Mouse (Mus musculus): ENCODE measurements around the gene Cop1. TPM values are rescaled to one million over a fixed set of nuclear protein-coding genes. Genes with fewer than 3 reads are reported as not detected.

Gene Cop1
- polyA plus RNA-seq, 1 experiment, result 50.4 TPM

DNA sequence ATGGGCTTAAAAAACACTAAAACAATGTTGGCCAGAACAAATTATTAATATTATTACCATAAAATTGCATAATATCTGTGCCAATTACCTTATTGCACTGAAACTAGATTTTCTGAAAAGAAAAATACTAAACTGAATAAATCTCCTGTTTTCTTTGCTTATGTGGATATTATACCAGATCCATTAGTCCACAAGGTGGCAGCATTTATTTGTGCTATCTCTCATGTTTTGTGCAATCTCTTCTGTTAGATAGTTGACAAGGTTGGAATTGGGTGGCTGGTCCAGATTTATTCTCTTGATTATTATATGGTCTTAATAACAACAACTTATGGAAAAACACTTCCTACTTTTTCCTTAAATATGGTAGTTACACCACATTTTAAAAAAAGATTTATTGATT, 58.1 kb downstream of the Cop1 start:
- H3K79me3 ChIP-seq (ENCODE audit: low read depth), result peaks cover 6% of the 10 kb centered on the region
- H3K79me2 ChIP-seq (ENCODE audit: control insufficient read depth, insufficient read depth), result no peaks in the 10 kb centered on the region
- H3K27me3 ChIP-seq (ENCODE audit: control insufficient read depth, insufficient read depth, insufficient read length), result no peaks in the 10 kb centered on the region
- TF ChIP-seq MYOG (IDR thresholded peaks at IDR 0.05; ENCODE audit: control insufficient read depth, extremely low read depth, insufficient read length) (no peak), FOSL1 (IDR thresholded peaks at IDR 0.05; ENCODE audit: insufficient read depth, low read length, poor library complexity, severe bottlenecking) (no peak), MAX (IDR thresholded peaks at IDR 0.05) (no peak), MYOD1 (IDR thresholded peaks at IDR 0.05; ENCODE audit: control insufficient read depth, insufficient read length, low read depth) (no peak), USF1 (IDR thresholded peaks at IDR 0.05; ENCODE audit: low read depth) (no peak)
- peaks cover 47% of the 10 kb centered on the region for H3K36me3 ChIP-seq (ENCODE audit: control insufficient read depth, insufficient read depth)
- H3ac ChIP-seq (ENCODE audit: control insufficient read depth, insufficient read length, low read depth), result no peak overlapping the region
- H3K4me3 ChIP-seq (ENCODE audit: insufficient read depth, poor library complexity, severe bottlenecking), result no peak overlapping the region

- Histone ChIP-seq H3K79me2 (ENCODE audit: control insufficient read depth, insufficient read depth) (no peaks in the 10 kb centered on the region), H3K4me3 (ENCODE audit: insufficient read depth, poor library complexity, severe bottlenecking) (no peak overlapping the region), H3K27me3 (ENCODE audit: control insufficient read depth, insufficient read depth, insufficient read length) (no peaks in the 10 kb centered on the region), H3ac (ENCODE audit: control insufficient read depth, insufficient read length, low read depth) (no peak overlapping the region), H3K36me3 (ENCODE audit: control insufficient read depth, insufficient read depth) (peaks cover 49% of the 10 kb centered on the region), H3K79me3 (ENCODE audit: low read depth) (peaks cover 6% of the 10 kb centered on the region)
- TF ChIP-seq USF1 (IDR thresholded peaks at IDR 0.05; ENCODE audit: low read depth) (no peak), MYOG (IDR thresholded peaks at IDR 0.05; ENCODE audit: control insufficient read depth, extremely low read depth, insufficient read length) (no peak), MAX (IDR thresholded peaks at IDR 0.05) (no peak), CEBPB (IDR thresholded peaks at IDR 0.05; ENCODE audit: low read depth) (no peak), CTCF (IDR thresholded peaks at IDR 0.05; ENCODE audit: control insufficient read depth, insufficient read depth, insufficient read length) (no peak), MYOD1 (IDR thresholded peaks at IDR 0.05; ENCODE audit: control insufficient read depth, insufficient read length, low read depth) (no peak), FOSL1 (IDR thresholded peaks at IDR 0.05; ENCODE audit: insufficient read depth, low read length, poor library complexity, severe bottlenecking) (no peak)
These were observed 58.7 kb downstream of the Cop1 start for GRCm38 (mm10) chr1:159290859-159291258.

DNA sequence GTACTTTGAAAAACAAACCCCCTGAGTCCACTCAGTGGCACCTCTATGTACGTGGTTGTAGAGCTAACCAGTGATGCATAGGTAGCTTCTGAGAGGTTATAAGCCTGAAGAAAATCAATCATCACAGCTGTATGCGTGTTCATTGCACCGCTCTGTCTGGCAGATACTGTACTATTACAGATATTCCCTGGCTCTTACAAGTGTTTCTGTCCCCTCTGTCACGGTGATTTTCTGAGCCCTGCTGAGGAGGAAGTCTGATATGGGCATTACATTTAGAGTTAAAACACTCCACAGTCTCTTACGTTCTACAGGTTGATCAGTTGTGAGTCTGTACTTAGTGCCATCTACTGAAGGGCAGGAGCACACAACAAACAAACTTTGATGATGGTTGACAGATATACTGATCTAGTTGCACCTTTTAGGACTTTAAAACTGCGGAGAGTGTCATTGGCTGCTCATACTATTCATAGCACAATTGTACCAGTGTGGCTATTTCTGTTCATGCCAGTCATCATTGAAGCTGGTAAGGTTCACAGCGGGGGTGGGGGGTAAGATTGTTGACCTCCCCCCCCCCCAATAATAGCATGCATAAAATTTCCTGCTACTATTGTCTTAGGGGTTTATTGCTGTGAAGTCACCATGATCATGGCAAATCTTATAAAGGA, 69.4 kb downstream of the Cop1 start:
- TF ChIP-seq FOSL1 (IDR thresholded peaks at IDR 0.05; ENCODE audit: insufficient read depth, low read length, poor library complexity, severe bottlenecking), result no peak
- no peak for TF ChIP-seq MYOD1 (IDR thresholded peaks at IDR 0.05; ENCODE audit: control insufficient read depth, insufficient read length, low read depth)
- TF ChIP-seq MAX (IDR thresholded peaks at IDR 0.05), result no peak
- no peak for TF ChIP-seq USF1 (IDR thresholded peaks at IDR 0.05; ENCODE audit: low read depth)
- TF ChIP-seq CTCF (IDR thresholded peaks at IDR 0.05; ENCODE audit: control insufficient read depth, insufficient read depth, insufficient read length), result no peak
- no peak for TF ChIP-seq MYOG (IDR thresholded peaks at IDR 0.05; ENCODE audit: control insufficient read depth, extremely low read depth, insufficient read length)
- TF ChIP-seq CEBPB (IDR thresholded peaks at IDR 0.05; ENCODE audit: low read depth), result no peak
- H3K79me2 ChIP-seq (ENCODE audit: control insufficient read depth, insufficient read depth), result no peaks in the 10 kb centered on the region
- no peak overlapping the region for H3ac ChIP-seq (ENCODE audit: control insufficient read depth, insufficient read length, low read depth)
- no peak overlapping the region for H3K4me3 ChIP-seq (ENCODE audit: insufficient read depth, poor library complexity, severe bottlenecking)
- no peaks in the 10 kb centered on the region for H3K27me3 ChIP-seq (ENCODE audit: control insufficient read depth, insufficient read depth, insufficient read length)
- H3K36me3 ChIP-seq (ENCODE audit: control insufficient read depth, insufficient read depth), result peaks cover 10% of the 10 kb centered on the region
- H3K79me3 ChIP-seq (ENCODE audit: low read depth), result no peaks in the 10 kb centered on the region

- no peak overlapping the region for H3ac ChIP-seq (ENCODE audit: control insufficient read depth, insufficient read length, low read depth)
- no peak overlapping the region for H3K4me3 ChIP-seq (ENCODE audit: insufficient read depth, poor library complexity, severe bottlenecking)
- peaks cover 16% of the 10 kb centered on the region for H3K36me3 ChIP-seq (ENCODE audit: control insufficient read depth, insufficient read depth)
- no peaks in the 10 kb centered on the region for H3K27me3 ChIP-seq (ENCODE audit: control insufficient read depth, insufficient read depth, insufficient read length)
- TF ChIP-seq MAX (IDR thresholded peaks at IDR 0.05), result no peak
- no peak for TF ChIP-seq CTCF (IDR thresholded peaks at IDR 0.05; ENCODE audit: control insufficient read depth, insufficient read depth, insufficient read length)
- TF ChIP-seq MYOG (IDR thresholded peaks at IDR 0.05; ENCODE audit: control insufficient read depth, extremely low read depth, insufficient read length), result no peak
- TF ChIP-seq USF1 (IDR thresholded peaks at IDR 0.05; ENCODE audit: low read depth), result no peak
- TF ChIP-seq MYOD1 (IDR thresholded peaks at IDR 0.05; ENCODE audit: control insufficient read depth, insufficient read length, low read depth), result no peak
- TF ChIP-seq FOSL1 (IDR thresholded peaks at IDR 0.05; ENCODE audit: insufficient read depth, low read length, poor library complexity, severe bottlenecking), result no peak
- TF ChIP-seq CEBPB (IDR thresholded peaks at IDR 0.05; ENCODE audit: low read depth), result no peak
- H3K79me3 ChIP-seq (ENCODE audit: low read depth), result no peaks in the 10 kb centered on the region
- no peaks in the 10 kb centered on the region for H3K79me2 ChIP-seq (ENCODE audit: control insufficient read depth, insufficient read depth)
These were observed 81.5 kb downstream of the Cop1 start for GRCm38 (mm10) chr1:159313625-159314024.

DNA sequence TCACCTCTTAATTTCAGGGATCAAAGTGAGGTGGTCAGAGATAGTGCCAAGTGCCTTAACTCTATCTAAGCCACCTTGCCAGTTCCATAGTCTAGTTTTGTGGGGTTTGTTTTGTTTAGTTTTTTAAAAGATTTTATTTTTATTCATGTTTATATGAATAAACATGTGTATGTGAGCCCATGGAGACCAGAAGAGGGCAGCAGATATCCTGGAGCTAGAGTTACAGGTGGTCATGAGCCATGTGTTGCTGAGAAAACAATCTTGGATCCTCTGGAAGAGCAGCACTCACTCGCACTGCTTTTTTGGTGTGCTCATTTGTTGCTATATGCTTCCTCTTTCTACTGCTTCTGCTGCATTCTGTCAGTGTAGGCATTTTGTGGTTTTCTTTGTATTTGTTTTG, 90.5 kb downstream of the Cop1 start:
- H3K27me3 ChIP-seq (ENCODE audit: control insufficient read depth, insufficient read depth, insufficient read length), result no peaks in the 10 kb centered on the region
- H3K36me3 ChIP-seq (ENCODE audit: control insufficient read depth, insufficient read depth), result peaks cover 43% of the 10 kb centered on the region
- no peaks in the 10 kb centered on the region for H3K79me2 ChIP-seq (ENCODE audit: control insufficient read depth, insufficient read depth)
- TF ChIP-seq FOSL1 (IDR thresholded peaks at IDR 0.05; ENCODE audit: insufficient read depth, low read length, poor library complexity, severe bottlenecking), result no peak
- no peak for TF ChIP-seq MYOD1 (IDR thresholded peaks at IDR 0.05; ENCODE audit: control insufficient read depth, insufficient read length, low read depth)
- no peak for TF ChIP-seq CTCF (IDR thresholded peaks at IDR 0.05; ENCODE audit: control insufficient read depth, insufficient read depth, insufficient read length)
- no peak for TF ChIP-seq MAX (IDR thresholded peaks at IDR 0.05)
- TF ChIP-seq USF1 (IDR thresholded peaks at IDR 0.05; ENCODE audit: low read depth), result no peak
- no peak for TF ChIP-seq MYOG (IDR thresholded peaks at IDR 0.05; ENCODE audit: control insufficient read depth, extremely low read depth, insufficient read length)
- TF ChIP-seq CEBPB (IDR thresholded peaks at IDR 0.05; ENCODE audit: low read depth), result no peak
- no peak overlapping the region for H3K4me3 ChIP-seq (ENCODE audit: insufficient read depth, poor library complexity, severe bottlenecking)
- H3ac ChIP-seq (ENCODE audit: control insufficient read depth, insufficient read length, low read depth), result no peak overlapping the region
- peaks cover 2% of the 10 kb centered on the region for H3K79me3 ChIP-seq (ENCODE audit: low read depth)
